Mouse (Mus musculus) liver, embryonic 15.5 days (tissue): Measurements from ENCODE around the gene Tnfaip8l1. TPM values are rescaled to one million over a fixed set of nuclear protein-coding genes. Genes with fewer than 3 reads are reported as not detected.

Experiments used
- ATAC-seq: fragments of 200-750 bp; cut with Nextera tagmentation; 2 replicates; pipeline ENCODE4 v1.8.0; 2017; ENCODE audit warnings: moderate number of reproducible peaks, mild to moderate bottlenecking, moderate library complexity; ENCODE audit not compliant: insufficient read depth
- H3K27ac ChIP-seq: fragments of 300-500 bp; sonication (generic); replicated peaks from 2 replicates; pipeline ENCODE4 v1.5.1; 2015; ENCODE audit warnings: mild to moderate bottlenecking, inconsistent platforms
- H3K27me3 ChIP-seq: fragments of 300-500 bp; sonication (generic); 2 replicates; pipeline ENCODE4 v1.6.1; 2015; ENCODE audit warnings: mild to moderate bottlenecking, inconsistent platforms
- H3K36me3 ChIP-seq: fragments of 300-500 bp; sonication (generic); replicated peaks from 2 replicates; pipeline ENCODE4 v1.6.1; 2015; ENCODE audit warnings: moderate library complexity, mild to moderate bottlenecking, inconsistent platforms
- H3K4me1 ChIP-seq: fragments of 300-500 bp; sonication (generic); replicated peaks from 2 replicates; pipeline ENCODE4 v1.6.1; 2015; ENCODE audit warnings: inconsistent platforms
- H3K4me2 ChIP-seq: fragments of 300-500 bp; sonication (generic); 2 replicates; pipeline ENCODE4 v1.6.1; 2015; ENCODE audit warnings: moderate library complexity, mild to moderate bottlenecking, inconsistent platforms
- H3K4me3 ChIP-seq: fragments of 300-500 bp; sonication (generic); replicated peaks from 2 replicates; pipeline ENCODE4 v1.5.1; 2015; ENCODE audit warnings: mild to moderate bottlenecking, inconsistent platforms
- H3K9ac ChIP-seq: fragments of 300-500 bp; sonication (generic); 2 replicates; pipeline ENCODE4 v1.6.1; 2015; ENCODE audit warnings: moderate library complexity, mild to moderate bottlenecking, inconsistent platforms
- H3K9me3 ChIP-seq: fragments of 300-500 bp; sonication (generic); replicated peaks from 2 replicates; pipeline ENCODE4 v1.6.1; 2016; ENCODE audit warnings: inconsistent platforms
- WGBS: fragments of 180-500 bp; shearing (Covaris S2); methylation state at CpG from one replicate; pipeline ENCODE4 v1.1.7; 2015; ENCODE audit warnings: mixed read lengths; ENCODE audit not compliant: insufficient replicate concordance; 5-methylcytosine and 5-hydroxymethylcytosine counted together
- polyA plus RNA-seq: library from polyadenylated mRNA; unstranded; fragments of >200 nt; fragmentation: Nextera tagmentation; extraction: Ambion mirVana; gene quantifications from 2 replicates; pipeline ENCODE4 v1.2.1, GENCODE M21; 2015

Tnfaip8l1 gene
- polyA plus RNA-seq, 1 experiment from 2014 or later, result 2.7 TPM

DNA sequence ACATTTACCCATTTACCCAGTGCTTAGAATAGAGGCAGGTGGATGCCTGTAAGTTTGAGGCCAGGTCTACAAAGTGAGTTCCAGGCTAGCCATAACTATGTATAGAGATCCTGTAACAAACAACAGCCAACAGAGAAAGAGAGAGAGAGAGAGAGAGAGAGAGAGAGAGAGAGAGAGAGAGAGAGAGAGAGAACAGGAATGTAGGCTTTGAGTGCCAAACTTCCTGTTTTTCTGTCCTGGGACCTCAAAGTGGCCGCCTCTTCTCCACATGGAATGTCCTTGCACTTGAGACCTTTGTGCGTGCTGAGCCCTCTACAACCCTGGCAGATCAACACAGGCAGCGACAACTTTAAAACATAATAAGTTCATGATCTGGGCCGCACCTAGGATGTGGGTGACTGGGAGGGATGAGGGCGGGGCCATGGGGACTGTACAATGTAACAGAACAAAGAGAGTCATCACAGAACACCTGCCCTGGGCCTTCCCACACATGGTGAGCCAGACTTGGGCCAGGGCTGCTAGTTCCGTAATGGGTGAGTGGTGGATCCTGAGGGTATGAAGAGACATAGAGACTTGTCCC is 1.3 kb downstream of the Tnfaip8l1 start:
- H3K9ac ChIP-seq, result no peak overlapping the region
- no peaks in the 10 kb centered on the region for H3K36me3 ChIP-seq
- 51% methylated on average over 6 of the region's 6 CpGs for WGBS
- H3K4me2 ChIP-seq, result peak overlapping the region; percentile 82; the same call in 1 of the 2 replicates
- peaks cover 31% of the 10 kb centered on the region for H3K4me1 ChIP-seq
- peaks cover 15% of the 10 kb centered on the region for H3K27me3 ChIP-seq
- no peak overlapping the region for H3K27ac ChIP-seq
- no peak overlapping the region for H3K4me3 ChIP-seq
- no peaks in the 10 kb centered on the region for H3K9me3 ChIP-seq
- no peak for ATAC-seq

DNA sequence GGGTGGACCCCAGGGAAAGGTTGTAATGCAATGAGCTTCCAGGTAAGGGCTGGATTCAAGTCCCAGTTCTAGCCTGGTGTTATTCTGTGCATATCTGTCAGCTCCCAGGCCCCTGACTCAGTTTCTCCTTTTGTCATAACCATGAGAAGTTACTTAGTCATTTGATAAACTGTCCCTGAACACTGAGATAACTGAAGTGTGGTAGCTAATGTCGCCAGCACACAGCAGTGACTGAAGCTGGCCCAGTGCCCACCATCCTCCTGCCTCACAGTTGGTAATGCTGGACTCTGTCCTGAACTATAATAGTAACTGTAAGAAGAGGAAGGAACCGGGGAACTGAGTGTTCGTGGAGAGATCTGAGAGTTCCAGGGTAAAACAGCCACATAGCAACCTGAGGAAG is 2.2 kb downstream of the Tnfaip8l1 start:
- H3K4me3 ChIP-seq, result no peak overlapping the region
- peaks cover 37% of the 10 kb centered on the region for H3K4me1 ChIP-seq
- no peaks in the 10 kb centered on the region for H3K36me3 ChIP-seq
- H3K4me2 ChIP-seq, result no peak overlapping the region
- 31% methylated on average over 3 of the region's 3 CpGs for WGBS
- no peaks in the 10 kb centered on the region for H3K9me3 ChIP-seq
- no peak for ATAC-seq
- H3K9ac ChIP-seq, result no peak overlapping the region
- peaks cover 15% of the 10 kb centered on the region for H3K27me3 ChIP-seq
- H3K27ac ChIP-seq, result no peak overlapping the region

DNA sequence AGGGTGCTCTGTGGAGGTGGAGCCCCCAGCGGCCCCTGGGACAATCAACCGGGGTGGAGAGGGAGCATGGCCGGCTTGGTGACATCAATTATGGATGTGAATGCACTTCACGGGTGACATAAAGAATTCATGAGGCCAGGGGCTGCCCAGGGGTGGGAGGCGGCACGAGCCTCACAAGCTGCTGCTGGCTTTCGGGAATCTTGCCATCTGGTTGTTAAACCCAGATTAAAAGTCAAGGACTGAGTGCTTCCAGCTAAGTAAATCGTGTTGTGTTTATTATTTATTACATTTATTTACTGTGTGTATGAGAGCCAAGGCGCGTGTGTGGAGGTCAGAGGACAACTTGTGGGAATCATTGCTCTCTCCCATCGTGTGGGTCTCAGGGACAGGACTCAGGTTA is 3.4 kb downstream of the Tnfaip8l1 start:
- no peak overlapping the region for H3K4me3 ChIP-seq
- no peak overlapping the region for H3K9ac ChIP-seq
- WGBS, result 69% methylated on average over 11 of the region's 11 CpGs

DNA sequence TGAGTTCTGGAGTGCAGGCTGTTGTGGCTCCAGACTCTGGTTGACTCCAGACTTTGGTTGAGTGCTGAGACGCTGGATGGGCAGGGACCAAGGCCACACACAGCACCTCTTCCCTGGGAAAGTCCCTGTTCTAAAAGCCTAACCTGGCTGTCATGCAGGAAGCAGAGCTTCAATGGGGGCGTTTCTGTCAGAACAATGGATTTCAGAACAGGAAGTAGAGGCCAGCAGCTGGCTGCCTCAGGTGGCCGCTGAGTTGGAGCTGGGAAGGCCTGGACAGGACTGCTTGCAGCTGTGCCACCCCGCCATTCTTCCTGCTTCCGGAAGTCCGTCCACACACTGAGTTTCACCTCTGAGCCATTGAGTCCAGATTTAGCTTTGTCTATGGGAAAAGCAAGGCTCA is 7.6 kb downstream of the Tnfaip8l1 start:
- H3K4me2 ChIP-seq, result no peak overlapping the region
- no peaks in the 10 kb centered on the region for H3K9me3 ChIP-seq
- no peak for ATAC-seq
- H3K4me1 ChIP-seq, result peaks cover 24% of the 10 kb centered on the region
- no peak overlapping the region for H3K27ac ChIP-seq
- 29% methylated on average over 6 of the region's 6 CpGs for WGBS
- no peak overlapping the region for H3K4me3 ChIP-seq
- no peak overlapping the region for H3K9ac ChIP-seq
- no peaks in the 10 kb centered on the region for H3K36me3 ChIP-seq
- H3K27me3 ChIP-seq, result no peaks in the 10 kb centered on the region

More for the DNA sequence above, 3.4 kb downstream of the Tnfaip8l1 start:
- Histone ChIP-seq H3K4me1 (peaks cover 48% of the 10 kb centered on the region), H3K36me3 (no peaks in the 10 kb centered on the region), H3K4me2 (no peak overlapping the region), H3K9me3 (no peaks in the 10 kb centered on the region), H3K27me3 (peaks cover 11% of the 10 kb centered on the region), H3K27ac (no peak overlapping the region)
- no peak for ATAC-seq

DNA sequence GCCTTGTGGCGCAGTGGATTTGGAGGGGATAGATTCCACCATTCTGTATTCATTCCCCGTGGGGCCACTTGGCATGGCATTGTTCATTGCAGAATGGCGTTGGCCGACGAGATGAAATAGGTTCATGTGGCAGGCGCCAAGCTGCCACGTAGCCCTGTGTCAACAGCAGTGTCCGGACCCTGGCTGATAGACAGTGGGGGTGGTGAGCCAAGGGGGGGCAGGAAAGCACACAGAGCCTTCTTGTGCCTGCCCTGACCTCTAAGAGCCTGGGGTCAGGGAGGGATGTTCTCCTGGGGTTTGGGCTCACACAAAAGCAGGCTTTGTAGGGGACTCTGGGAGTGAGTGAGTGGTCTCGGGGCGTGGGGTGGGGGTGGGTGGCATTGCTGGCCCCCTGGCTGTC is 8.4 kb downstream of the Tnfaip8l1 start:
- Histone ChIP-seq H3K27me3 (no peaks in the 10 kb centered on the region), H3K9ac (no peak overlapping the region), H3K27ac (no peak overlapping the region), H3K36me3 (0 out of 2 replicates have a peak, but pooled peaks cover 3% of the 10 kb centered on the region), H3K4me2 (no peak overlapping the region), H3K4me1 (peaks cover 21% of the 10 kb centered on the region), H3K4me3 (no peak overlapping the region), H3K9me3 (no peaks in the 10 kb centered on the region)
- WGBS, result 61% methylated on average over 10 of the region's 10 CpGs
- no peak for ATAC-seq

DNA sequence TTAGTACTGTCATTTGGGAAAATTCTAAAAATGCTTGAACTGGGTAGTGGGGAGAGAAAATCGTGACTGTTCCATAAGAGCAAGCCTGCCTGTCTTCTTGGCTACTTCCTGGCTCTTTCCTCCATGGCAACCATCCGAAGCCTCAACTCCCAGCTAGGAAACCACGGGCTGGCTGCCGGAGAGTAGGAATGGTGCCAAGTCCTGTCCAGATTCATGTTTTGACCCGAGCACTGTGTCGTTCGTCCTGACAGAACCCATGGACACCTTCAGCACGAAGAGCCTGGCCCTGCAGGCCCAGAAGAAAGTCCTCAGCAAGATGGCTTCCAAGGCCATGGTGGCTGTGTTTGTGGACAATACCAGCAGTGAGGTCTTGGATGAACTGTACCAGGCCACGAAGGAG is 9.2 kb downstream of the Tnfaip8l1 start:
- Histone ChIP-seq H3K36me3 (peaks cover 7% of the 10 kb centered on the region), H3K9me3 (no peaks in the 10 kb centered on the region), H3K4me2 (no peak overlapping the region), H3K27me3 (no peaks in the 10 kb centered on the region), H3K9ac (no peak overlapping the region), H3K4me3 (no peak overlapping the region), H3K4me1 (peaks cover 21% of the 10 kb centered on the region), H3K27ac (no peak overlapping the region)
- no peak for ATAC-seq
- WGBS, result 62% methylated on average over 9 of the region's 9 CpGs

DNA sequence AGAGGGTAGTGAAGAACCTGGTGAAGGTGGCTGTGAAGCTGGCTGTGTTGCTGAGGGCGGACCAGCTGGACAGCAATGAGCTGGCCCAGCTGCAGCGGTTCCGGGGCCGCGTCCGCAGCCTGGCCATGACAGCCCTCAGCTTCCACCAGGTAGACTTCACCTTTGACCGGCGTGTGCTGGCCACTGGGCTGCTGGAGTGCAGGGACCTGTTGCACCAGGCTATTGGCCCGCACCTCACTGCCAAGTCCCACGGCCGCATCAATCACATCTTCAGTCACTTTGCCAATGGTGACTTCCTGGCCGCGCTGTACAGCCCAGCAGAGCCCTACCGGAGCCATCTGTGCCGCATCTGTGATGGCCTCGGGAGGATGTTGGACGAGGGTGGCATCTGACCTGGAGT is 9.6 kb downstream of the Tnfaip8l1 start:
- no peak overlapping the region for H3K4me2 ChIP-seq
- peaks cover 21% of the 10 kb centered on the region for H3K4me1 ChIP-seq
- no peak overlapping the region for H3K9ac ChIP-seq
- no peak for ATAC-seq
- H3K9me3 ChIP-seq, result no peaks in the 10 kb centered on the region
- 81% methylated on average over 17 of the region's 17 CpGs for WGBS
- H3K36me3 ChIP-seq, result peaks cover 11% of the 10 kb centered on the region
- no peak overlapping the region for H3K4me3 ChIP-seq
- no peak overlapping the region for H3K27ac ChIP-seq
- no peaks in the 10 kb centered on the region for H3K27me3 ChIP-seq

DNA sequence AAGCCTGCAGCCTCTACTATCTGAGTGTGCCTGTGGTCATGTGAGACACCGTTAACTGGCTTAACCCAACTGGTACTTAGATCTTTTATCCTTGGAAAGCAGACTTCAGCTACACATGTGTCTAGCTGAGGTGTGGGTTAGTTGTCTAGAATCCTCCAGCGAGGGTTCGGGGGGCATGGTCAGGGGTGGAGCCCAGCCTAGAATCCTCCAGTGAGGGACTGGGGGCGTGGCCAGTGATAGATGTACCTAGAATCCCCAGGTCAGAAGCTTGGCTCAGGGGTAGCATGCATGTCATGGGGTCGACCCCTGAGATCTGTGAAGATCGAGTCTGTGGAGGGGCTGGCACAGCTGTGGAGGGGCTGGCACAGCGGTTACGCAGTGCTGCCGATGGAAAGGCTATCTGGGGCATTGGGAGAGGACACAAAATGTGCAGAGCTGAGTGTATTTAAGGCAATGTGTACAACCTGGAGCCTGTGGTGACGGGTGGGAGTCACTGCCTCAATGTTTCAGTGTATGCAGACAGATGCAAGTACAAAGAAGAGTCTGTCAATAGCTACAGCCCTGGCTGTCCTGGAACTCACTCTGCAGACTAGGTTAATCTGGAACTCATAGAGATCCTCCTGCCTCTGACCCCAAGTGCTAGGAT is 11.2 kb downstream of the Tnfaip8l1 start:
- H3K27ac ChIP-seq, result no peak overlapping the region
- H3K4me3 ChIP-seq, result no peak overlapping the region
- ATAC-seq, result no peak
- H3K9ac ChIP-seq, result no peak overlapping the region
- peaks cover 26% of the 10 kb centered on the region for H3K36me3 ChIP-seq
- no peaks in the 10 kb centered on the region for H3K9me3 ChIP-seq
- no peaks in the 10 kb centered on the region for H3K27me3 ChIP-seq
- WGBS, result 50% methylated on average over 10 of the region's 10 CpGs
- H3K4me2 ChIP-seq, result no peak overlapping the region
- H3K4me1 ChIP-seq, result peaks cover 20% of the 10 kb centered on the region

DNA sequence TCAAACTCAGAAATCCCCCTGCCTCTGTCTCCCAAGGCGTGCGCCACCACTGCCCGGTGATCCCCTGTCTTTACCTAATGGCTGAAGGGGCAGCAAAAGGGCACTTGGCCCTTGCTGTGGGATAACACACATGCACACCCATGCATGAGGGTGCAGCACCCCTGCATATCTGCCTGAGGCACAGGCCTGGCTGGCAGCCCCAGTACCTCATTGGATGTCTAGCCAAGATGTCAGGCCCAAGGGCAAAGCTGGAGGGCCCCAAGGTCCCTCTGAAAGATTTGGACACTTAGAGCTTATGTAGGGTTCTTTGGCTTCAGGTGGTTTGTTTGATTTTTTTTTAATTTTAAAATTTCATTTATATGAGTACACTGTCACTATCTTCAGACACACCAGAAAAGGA is 13.1 kb downstream of the Tnfaip8l1 start:
- 96% methylated on average over 3 of the region's 3 CpGs for WGBS
- Histone ChIP-seq H3K4me2 (no peak overlapping the region), H3K36me3 (peaks cover 43% of the 10 kb centered on the region), H3K4me1 (peaks cover 4% of the 10 kb centered on the region; the same call in 1 of the 2 replicates), H3K27me3 (no peaks in the 10 kb centered on the region), H3K4me3 (no peak overlapping the region), H3K9me3 (no peaks in the 10 kb centered on the region), H3K9ac (no peak overlapping the region), H3K27ac (no peak overlapping the region)
- ATAC-seq, result no peak

DNA sequence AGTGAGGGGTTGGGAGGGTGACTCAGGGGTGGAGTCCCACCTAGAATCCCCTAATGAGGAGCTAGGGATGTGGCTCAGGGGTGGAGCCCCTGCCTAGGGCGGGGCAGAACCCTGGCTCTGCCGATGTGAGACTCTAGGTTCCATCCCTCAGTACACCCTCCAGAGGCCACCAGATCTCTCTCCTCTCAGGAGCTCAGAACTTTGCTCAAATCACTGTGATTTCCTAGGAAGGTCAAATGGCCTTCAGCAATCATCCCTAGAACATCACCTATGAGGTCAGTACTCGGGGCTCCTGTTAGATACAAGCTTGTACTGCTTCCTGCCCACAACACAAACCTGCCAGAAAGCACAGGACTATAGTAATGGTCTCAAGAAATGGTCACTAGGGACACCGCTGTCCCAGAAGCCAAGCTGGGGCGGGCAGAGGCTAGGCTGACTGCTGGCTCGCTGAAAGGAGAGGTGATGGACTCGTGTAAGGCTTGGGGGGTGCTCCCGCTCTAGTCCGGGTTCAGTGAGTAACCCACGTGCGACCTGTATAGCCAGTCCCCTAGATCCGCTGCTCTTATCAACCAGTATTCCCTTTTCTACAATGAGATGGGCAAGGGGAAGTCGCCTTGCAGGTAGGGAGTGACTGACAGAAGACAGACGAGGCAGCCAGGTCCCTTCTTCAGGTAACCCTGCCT is 20.8 kb downstream of the Tnfaip8l1 start:
- H3K4me1 ChIP-seq, result peaks cover 38% of the 10 kb centered on the region
- H3K27ac ChIP-seq, result peak overlapping the region; percentile 73
- H3K36me3 ChIP-seq, result peaks cover 54% of the 10 kb centered on the region
- ATAC-seq, result peak; percentile 71
- H3K27me3 ChIP-seq, result no peaks in the 10 kb centered on the region
- peak overlapping the region; percentile 87 for H3K4me2 ChIP-seq
- WGBS, result under 1% methylated on average over 14 of the region's 14 CpGs
- no peaks in the 10 kb centered on the region for H3K9me3 ChIP-seq
- peak overlapping the region; percentile 81 for H3K4me3 ChIP-seq
- H3K9ac ChIP-seq, result peak overlapping the region; percentile 78

DNA sequence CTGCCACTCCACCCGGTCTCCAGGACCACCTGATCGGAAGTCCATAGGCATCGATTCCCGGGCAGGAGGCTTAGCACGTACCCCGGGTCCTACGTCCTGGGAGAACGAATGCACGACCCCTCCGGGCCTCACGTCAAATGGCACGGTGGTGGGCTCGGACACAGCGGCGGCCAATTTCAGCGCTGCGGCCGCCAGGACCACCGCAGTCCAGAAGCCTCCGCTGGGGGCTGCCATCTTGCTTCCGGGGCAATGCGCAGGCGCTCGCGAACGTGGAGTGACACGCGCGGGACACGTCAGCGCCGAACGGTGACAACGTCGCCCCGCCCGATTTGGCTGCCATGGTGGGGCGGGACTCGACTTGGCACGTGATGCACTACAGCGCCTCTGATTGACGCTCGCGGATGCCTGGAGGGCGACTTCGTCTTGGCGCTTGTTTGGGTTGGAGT is 21.4 kb downstream of the Tnfaip8l1 start, which contains the start of gene Mydgf:
Gene Mydgf (minus strand): TSS at position 263 of the 446 bp plus-strand sequence.
- no peaks in the 10 kb centered on the region for H3K9me3 ChIP-seq
- H3K4me3 ChIP-seq, result peak within 1 kb of the TSS; percentile 81
- H3K9ac ChIP-seq, result peak within 1 kb of the TSS; percentile 78
- peaks cover 38% of the 10 kb centered on the region for H3K4me1 ChIP-seq
- H3K36me3 ChIP-seq, result peaks cover 56% of the 10 kb centered on the region
- ATAC-seq, result peak; percentile 83
- under 1% methylated on average over 47 of the region's 47 CpGs for WGBS
- H3K4me2 ChIP-seq, result peak within 1 kb of the TSS; percentile 87
- H3K27me3 ChIP-seq, result no peaks in the 10 kb centered on the region
- peak within 1 kb of the TSS; percentile 73 for H3K27ac ChIP-seq
